Mouse (Mus musculus) C2C12 (cell line): ENCODE data around the gene Fam173a.

Experiments
- CEBPB ChIP-seq: IDR thresholded peaks from one replicate; pipeline ENCODE4 v1.6.1; 2011; ENCODE audit warnings: low read depth, mild to moderate bottlenecking, control low read depth, moderate library complexity
- CTCF ChIP-seq: IDR thresholded peaks from one replicate; pipeline ENCODE4 v1.5.1; 2011; ENCODE audit not compliant: control insufficient read depth, insufficient read depth, insufficient read length
- MAX ChIP-seq: IDR thresholded peaks from one replicate; pipeline ENCODE4 v1.6.1; 2011; ENCODE audit warnings: mild to moderate bottlenecking, control low read depth
- MYOD1 ChIP-seq: IDR thresholded peaks from one replicate; pipeline ENCODE4 v1.6.1; 2011; ENCODE audit warnings: low read depth; ENCODE audit not compliant: control insufficient read depth, insufficient read length
- USF1 ChIP-seq: IDR thresholded peaks from one replicate; pipeline ENCODE4 v1.6.1; 2011; ENCODE audit warnings: low read depth, mild to moderate bottlenecking, control low read depth, moderate library complexity

- no peak for TF ChIP-seq CTCF
- no peak for TF ChIP-seq USF1
- no peak for TF ChIP-seq MYOD1
- TF ChIP-seq MAX: no peak
- TF ChIP-seq CEBPB: no peak
Observed at GRCm38 (mm10) chr17:25755627-25756377, 36.9 kb downstream of the Fam173a start.
